Mouse (Mus musculus): ENCODE results near the gene Panx2.

The Panx2 gene

DNA sequence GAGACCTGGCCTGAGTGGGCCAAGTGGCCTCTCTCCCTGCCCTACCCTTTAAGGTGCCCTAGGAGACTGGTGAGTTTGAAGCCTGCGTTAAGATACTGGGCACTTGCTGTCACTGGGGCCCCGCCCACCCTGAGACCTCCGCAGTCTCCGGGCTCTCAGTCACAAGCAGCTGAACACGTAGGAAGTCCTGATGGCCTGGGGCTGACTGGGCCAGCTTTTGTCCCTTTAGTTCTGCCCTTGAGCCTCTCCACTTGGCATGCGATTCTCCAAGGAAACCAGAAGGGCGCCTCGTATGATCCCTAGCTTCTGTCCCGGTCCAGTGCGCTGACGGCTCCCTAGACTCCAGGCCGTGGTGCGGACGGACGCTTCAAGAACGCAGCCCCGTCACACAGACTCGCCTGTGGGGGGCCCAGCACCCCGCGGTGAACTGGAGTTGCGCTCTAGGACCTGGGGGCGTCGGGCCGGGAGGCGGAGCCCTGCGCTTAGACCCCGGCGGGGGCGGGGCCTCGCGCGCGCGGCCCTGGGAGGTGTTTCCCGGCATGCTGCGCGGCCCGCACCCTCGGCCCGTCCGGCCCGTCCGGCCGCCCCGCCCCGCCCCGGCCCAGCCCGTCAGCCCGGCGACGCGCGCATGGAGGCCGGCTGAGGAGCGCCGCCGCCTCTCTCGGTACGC is 16.1 kb downstream of the Panx2 start:
- DNase-seq (ENCODE audit: low spot score): no peak

- no peak for DNase-seq (ENCODE audit: low spot score)
Observed at GRCm38 (mm10) chr15:89076156-89076731, 16.7 kb downstream of the Panx2 start.

- DNase-seq (ENCODE audit: low spot score): no peak
Observed at GRCm38 (mm10) chr15:89078208-89078836, 18.8 kb downstream of the Panx2 start.

DNA sequence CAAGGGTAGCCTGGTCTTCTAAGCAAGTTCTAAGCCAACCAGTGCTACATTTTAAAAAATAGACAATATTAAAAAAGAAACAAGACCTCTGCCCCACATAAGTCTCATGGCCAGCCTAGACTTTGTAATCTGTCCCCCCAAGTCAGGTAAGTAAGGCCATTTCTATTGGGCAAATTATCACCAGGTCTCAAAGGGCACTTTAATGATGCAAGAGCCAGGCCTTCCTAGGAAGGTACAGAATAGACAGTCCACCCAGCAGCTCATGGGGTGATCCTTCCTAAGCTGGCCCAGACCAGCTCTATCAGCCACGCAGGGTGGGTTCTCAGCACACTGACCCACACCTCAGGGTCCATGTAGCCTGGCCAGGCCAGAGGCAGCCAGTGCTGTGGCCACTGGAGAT is 24.4 kb downstream of the Panx2 start:
- DNase-seq (ENCODE audit: low spot score): no peak

DNA sequence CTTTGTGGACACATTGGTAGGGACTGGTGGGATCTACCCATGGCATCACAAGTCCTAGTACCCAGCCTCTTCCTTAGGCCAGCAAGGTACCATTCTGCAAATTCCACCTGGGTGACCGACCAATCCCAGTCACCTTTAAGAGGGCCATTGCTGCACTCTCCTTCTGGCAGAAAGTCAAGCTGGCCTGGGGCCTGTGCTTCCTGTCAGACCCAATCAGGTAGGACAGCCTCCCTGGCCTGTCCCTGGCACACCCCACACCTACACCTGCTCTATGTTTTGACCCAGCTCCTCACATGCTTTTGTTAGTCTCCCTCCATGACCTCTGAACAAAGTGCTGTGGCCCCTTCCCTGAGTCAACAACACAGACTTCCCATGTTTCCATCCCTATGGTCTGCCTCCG is 25.3 kb downstream of the Panx2 start:
- DNase-seq (ENCODE audit: low spot score): no peak

GRCm38 (mm10) chr15:89088607-89089247 is 29.2 kb downstream of the Panx2 start, which contains the start of gene Selenoo:
Selenoo (plus strand) TSS chr15:89089084.
- DNase-seq (ENCODE audit: low spot score): peak; percentile 57

DNA sequence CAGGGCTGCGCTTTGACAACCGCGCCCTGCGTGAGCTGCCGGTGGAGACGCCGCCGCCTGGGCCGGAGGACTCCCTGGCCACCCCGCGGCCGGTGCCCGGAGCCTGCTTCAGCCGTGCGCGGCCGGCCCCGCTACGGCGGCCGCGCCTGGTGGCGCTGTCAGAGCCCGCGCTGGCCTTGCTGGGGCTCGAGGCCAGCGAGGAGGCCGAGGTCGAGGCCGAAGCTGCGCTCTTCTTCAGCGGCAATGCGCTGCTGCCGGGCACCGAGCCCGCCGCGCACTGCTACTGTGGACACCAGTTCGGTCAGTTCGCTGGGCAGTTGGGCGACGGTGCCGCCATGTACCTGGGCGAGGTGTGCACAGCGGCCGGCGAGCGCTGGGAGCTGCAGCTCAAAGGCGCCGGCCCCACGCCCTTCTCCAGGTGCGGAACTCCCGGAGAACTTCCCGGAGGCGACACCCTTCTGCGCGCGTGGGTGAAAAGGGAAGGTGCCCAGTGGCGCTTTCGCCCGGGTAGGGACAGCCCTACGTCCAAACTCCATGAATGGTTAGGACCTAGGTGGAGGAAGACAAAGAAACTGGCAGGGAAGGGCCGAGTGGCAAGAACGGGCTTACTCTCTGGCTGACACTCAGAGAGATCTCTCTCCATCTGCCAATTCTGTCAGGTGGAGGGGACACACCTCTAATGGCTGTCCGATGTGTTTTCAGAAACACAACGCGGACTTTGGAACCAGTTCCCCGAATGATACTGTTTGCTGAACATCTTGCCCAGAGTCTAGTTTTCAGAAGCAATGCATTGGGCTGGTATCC is 29.9 kb downstream of the Panx2 start:
- DNase-seq (ENCODE audit: low spot score): no peak

- no peak for DNase-seq (ENCODE audit: low spot score)
Observed at GRCm38 (mm10) chr15:89090662-89091061, 31.1 kb downstream of the Panx2 start.

DNA sequence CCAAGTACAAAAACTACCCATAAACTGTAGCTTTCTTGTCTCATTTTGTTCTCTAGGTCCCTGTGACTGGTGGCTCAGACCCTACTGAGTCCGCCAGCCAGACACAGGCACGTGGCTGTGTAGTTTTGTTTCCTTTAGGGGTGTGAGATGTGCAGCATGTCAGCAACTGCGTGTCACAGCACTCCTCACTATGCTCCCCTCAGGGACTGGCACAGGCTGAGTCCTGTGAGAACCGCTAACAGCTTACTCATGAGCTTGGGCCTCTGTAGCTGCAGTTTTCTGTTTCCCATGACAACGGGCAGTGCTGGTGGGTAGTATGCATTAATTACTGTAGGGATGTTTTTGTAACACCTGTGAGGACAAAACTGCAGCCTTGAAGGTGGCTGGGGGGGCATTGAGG is 32.6 kb downstream of the Panx2 start:
- DNase-seq (ENCODE audit: low spot score): no peak

DNA sequence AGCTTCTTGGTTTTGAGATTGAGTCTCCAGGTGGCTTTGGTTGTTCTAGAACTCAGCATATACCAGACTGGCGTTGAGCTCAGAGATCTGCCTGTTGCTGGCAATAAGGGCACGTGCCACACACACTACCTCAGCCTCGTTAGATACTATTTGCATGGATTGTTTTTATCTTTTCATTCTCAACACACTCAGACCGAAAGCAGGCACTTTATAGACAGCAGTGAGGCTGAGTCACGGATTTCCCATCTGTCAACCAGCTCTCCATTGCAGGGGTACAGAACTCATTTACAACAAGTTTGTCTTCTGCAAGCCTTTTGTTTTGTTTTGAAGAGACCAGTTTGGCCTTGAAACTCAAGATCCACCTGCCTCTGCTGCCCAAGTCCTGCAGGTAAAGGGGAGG is 37.9 kb downstream of the Panx2 start:
- DNase-seq (ENCODE audit: low spot score): no peak

- DNase-seq (ENCODE audit: low spot score): no peak
Observed at GRCm38 (mm10) chr15:89098616-89099015, 39.1 kb downstream of the Panx2 start.

- no peak for DNase-seq (ENCODE audit: low spot score)
Observed at GRCm38 (mm10) chr15:89100823-89101222, 41.3 kb downstream of the Panx2 start.

- DNase-seq (ENCODE audit: low spot score): no peak
Observed at GRCm38 (mm10) chr15:89102646-89103045, 43.1 kb downstream of the Panx2 start.

- no peak for DNase-seq (ENCODE audit: low spot score)
Observed at GRCm38 (mm10) chr15:89103921-89104320, 44.4 kb downstream of the Panx2 start.

GRCm38 (mm10) chr15:89104425-89104824 is 44.9 kb downstream of the Panx2 start:
- DNase-seq (ENCODE audit: low spot score): no peak

GRCm38 (mm10) chr15:89106073-89106472 is 46.5 kb downstream of the Panx2 start:
- no peak for DNase-seq (ENCODE audit: low spot score)

DNA sequence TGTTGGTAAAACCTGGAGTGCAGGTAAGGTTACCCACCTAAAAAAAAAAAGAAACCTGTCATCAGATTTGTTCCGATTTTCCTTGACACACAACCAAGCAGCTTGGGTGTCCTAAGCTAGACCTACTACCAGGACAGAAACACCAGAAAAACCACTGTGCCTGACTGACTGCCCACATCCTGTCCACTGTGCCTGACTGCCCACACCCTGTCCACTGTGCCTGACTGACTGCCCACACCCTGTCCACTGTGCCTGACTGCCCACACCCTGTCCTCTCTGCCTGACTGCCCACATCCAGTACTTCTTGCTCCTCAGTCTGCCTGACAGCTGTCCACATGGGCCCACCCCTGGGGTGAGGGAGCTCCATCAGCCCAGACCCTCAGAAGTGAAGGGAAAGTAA is 47.4 kb downstream of the Panx2 start:
- DNase-seq (ENCODE audit: low spot score): no peak

- no peak for DNase-seq (ENCODE audit: low spot score)
Observed at GRCm38 (mm10) chr15:89110147-89110546, 50.6 kb downstream of the Panx2 start.

DNA sequence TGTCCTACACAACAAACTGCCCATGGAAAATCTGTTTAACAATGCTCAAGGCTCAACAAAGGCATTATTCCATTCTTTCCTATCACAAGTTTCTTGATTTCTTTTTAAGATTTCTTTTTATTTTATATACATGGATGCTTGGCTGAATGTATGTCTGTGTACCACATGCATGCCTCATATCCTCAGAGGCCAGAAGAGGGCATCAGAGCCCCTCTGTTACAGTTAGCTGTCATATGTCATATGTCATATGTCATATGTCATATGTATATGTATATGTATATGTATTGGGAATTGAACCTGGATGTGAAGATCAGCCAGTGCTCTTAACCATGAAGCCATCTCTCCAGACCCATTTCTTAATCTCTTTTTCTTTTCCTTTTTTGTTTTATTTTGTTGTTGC is 58.5 kb downstream of the Panx2 start:
- no peak for DNase-seq (ENCODE audit: low spot score)

DNA sequence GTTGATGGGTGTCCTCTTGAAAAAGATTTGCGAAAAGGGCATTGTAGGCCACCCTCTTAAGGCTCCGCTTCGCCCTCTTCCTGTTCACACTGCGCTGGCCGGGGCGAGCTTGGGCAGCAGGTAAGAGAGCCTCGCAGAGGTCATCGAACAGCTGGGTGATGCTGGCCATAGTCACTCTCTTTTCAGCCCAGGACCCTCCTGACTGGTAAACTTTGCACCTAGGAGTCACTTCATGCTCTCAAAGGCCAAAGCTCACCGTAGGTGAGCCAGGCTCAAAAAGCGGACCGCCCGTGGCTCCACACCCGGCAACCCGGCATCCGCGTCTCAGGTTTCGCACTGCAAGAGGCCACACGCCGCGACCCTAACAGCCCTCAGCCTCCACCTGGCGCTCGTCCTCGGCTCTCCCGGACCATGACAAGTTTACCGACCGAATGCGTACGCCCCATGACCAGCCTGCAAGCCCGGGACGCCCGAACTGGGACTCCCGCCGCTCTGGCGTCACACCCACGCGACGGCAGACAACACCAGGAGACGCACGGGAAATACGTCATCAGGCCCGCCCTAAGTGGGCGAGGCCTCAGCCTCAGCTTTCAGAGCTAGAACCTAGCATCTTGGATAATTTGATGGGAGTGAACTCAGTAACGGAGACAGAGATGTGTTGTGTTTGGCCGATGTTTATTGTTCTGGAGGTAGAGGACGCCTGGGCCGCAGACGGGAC is 63.3 kb downstream of the Panx2 start, which contains the start of gene Tubgcp6:
Tubgcp6 (minus strand) TSS at position 464 of the 718 bp plus-strand sequence.
- peak; percentile 92 for DNase-seq (ENCODE audit: low spot score)
